Mouse (Mus musculus): ENCODE results near the gene Kidins220. TPM values are rescaled to one million over a fixed set of nuclear protein-coding genes. Genes with fewer than 3 reads are reported as not detected.
A peak's percentile ranks its signal among the peaks of the same experiment; 100 is the strongest.

Gene Kidins220
- total and polyA plus RNA-seq, 2 experiments from 2014 or later = 104 to 295 TPM

- TF ChIP-seq CTCF (IDR thresholded peaks at IDR 0.05) = no peak
- no peaks in the 10 kb centered on the region for H3K27me3 ChIP-seq (ENCODE audit: insufficient read depth, low read length)
- no peak for DNase-seq (ENCODE audit: low spot score)
- no peaks in the 10 kb centered on the region for H3K9me3 ChIP-seq (ENCODE audit: low read length)
- H3K4me1 ChIP-seq (ENCODE audit: insufficient read depth, low read length) = no peaks in the 10 kb centered on the region
- no peak overlapping the region for H3K4me3 ChIP-seq (ENCODE audit: low read depth, low read length)
- no peak overlapping the region for H3K27ac ChIP-seq (ENCODE audit: low read depth, low read length)
- H3K4me2 ChIP-seq (ENCODE audit: low read depth, low read length, poor library complexity, severe bottlenecking) = no peak overlapping the region
- H3K36me3 ChIP-seq (ENCODE audit: insufficient read depth, low read length) = peaks cover 14% of the 10 kb centered on the region
- ATAC-seq (ENCODE audit: low FRiP score) = no peak
- H3K9ac ChIP-seq (replicated peaks; ENCODE audit: low read length, poor library complexity, severe bottlenecking) = no peak overlapping the region
- WGBS = 88% methylated on average over 4 of the region's 4 CpGs
These were observed 31.3 kb upstream of the Kidins220 start for GRCm38 (mm10) chr12:24943427-24943826.

DNA sequence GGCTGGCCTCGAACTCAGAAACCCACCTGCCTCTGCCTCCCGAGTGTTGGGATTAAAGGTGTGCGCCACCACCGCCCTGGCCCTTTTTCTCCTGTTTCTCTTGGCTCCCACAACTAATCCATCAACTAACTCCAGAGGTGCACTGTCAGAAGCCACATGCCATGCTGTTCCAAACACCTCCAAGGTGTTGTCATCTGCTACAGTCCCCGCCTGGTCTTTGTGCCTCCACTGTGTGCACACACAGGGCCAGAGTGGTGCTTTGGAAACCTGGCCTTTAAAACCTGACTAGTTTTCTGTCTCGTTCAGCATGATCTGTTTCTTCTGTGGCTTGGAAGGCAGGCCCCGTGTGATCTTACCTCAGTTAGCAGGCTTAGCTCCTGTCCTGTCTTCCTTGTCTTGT is 30.1 kb upstream of the Kidins220 start:
- no peak for TF ChIP-seq CTCF (IDR thresholded peaks at IDR 0.05)
- Histone ChIP-seq H3K4me3 (ENCODE audit: low read depth, low read length) (no peak overlapping the region), H3K4me2 (ENCODE audit: low read depth, low read length, poor library complexity, severe bottlenecking) (no peak overlapping the region), H3K9me3 (ENCODE audit: low read length) (no peaks in the 10 kb centered on the region), H3K27me3 (ENCODE audit: insufficient read depth, low read length) (no peaks in the 10 kb centered on the region), H3K27ac (ENCODE audit: low read depth, low read length) (no peak overlapping the region), H3K9ac (replicated peaks; ENCODE audit: low read length, poor library complexity, severe bottlenecking) (no peak overlapping the region), H3K4me1 (ENCODE audit: insufficient read depth, low read length) (no peaks in the 10 kb centered on the region), H3K36me3 (ENCODE audit: insufficient read depth, low read length) (peaks cover 12% of the 10 kb centered on the region)
- DNase-seq (ENCODE audit: low spot score) (no peak), ATAC-seq (ENCODE audit: low FRiP score) (no peak)
- WGBS = 93% methylated on average over 5 of the region's 7 CpGs

DNA sequence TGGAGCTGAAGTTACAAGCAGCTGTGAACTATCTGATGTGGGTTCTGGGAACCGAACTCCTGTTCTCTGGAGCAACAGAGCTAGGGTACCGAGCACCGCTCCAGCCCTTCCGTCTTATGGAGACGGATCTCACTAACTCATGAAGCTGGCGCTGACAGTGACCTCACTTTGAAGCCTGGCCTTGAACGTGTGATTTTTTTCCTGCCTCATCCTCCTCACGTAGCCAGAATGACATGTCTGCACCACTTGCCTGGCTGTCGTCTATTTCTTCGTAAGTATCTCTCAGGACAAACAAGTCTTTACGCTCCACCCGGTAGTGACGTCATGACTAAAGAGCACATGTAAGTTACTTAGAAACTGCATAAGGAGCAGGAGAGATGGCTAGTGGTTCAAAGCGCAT is 27.7 kb upstream of the Kidins220 start:
- DNase-seq (ENCODE audit: low spot score) (no peak), ATAC-seq (ENCODE audit: low FRiP score) (no peak)
- H3K27me3 ChIP-seq (ENCODE audit: insufficient read depth, low read length) = no peaks in the 10 kb centered on the region
- TF ChIP-seq CTCF (IDR thresholded peaks at IDR 0.05) = no peak
- no peak overlapping the region for H3K27ac ChIP-seq (ENCODE audit: low read depth, low read length)
- H3K9me3 ChIP-seq (ENCODE audit: low read length) = no peaks in the 10 kb centered on the region
- H3K36me3 ChIP-seq (ENCODE audit: insufficient read depth, low read length) = peaks cover 10% of the 10 kb centered on the region
- H3K4me1 ChIP-seq (ENCODE audit: insufficient read depth, low read length) = no peaks in the 10 kb centered on the region
- H3K9ac ChIP-seq (replicated peaks; ENCODE audit: low read length, poor library complexity, severe bottlenecking) = no peak overlapping the region
- H3K4me2 ChIP-seq (ENCODE audit: low read depth, low read length, poor library complexity, severe bottlenecking) = no peak overlapping the region
- no peak overlapping the region for H3K4me3 ChIP-seq (ENCODE audit: low read depth, low read length)
- 94% methylated on average over 14 of the region's 14 CpGs for WGBS

- Histone ChIP-seq H3K27ac (ENCODE audit: low read depth, low read length) (no peak overlapping the region), H3K9ac (replicated peaks; ENCODE audit: low read length, poor library complexity, severe bottlenecking) (no peak overlapping the region), H3K27me3 (ENCODE audit: insufficient read depth, low read length) (no peaks in the 10 kb centered on the region), H3K36me3 (ENCODE audit: insufficient read depth, low read length) (peaks cover 10% of the 10 kb centered on the region), H3K9me3 (ENCODE audit: low read length) (no peaks in the 10 kb centered on the region), H3K4me1 (ENCODE audit: insufficient read depth, low read length) (no peaks in the 10 kb centered on the region), H3K4me2 (ENCODE audit: low read depth, low read length, poor library complexity, severe bottlenecking) (no peak overlapping the region), H3K4me3 (ENCODE audit: low read depth, low read length) (no peak overlapping the region)
- peak; percentile 81 for TF ChIP-seq CTCF (IDR thresholded peaks at IDR 0.05)
- WGBS = 64% methylated on average over 3 of the region's 3 CpGs
- ATAC-seq (ENCODE audit: low FRiP score) (no peak), DNase-seq (ENCODE audit: low spot score) (peak; percentile 79)
These were observed 26.4 kb upstream of the Kidins220 start for GRCm38 (mm10) chr12:24948344-24948743.

DNA sequence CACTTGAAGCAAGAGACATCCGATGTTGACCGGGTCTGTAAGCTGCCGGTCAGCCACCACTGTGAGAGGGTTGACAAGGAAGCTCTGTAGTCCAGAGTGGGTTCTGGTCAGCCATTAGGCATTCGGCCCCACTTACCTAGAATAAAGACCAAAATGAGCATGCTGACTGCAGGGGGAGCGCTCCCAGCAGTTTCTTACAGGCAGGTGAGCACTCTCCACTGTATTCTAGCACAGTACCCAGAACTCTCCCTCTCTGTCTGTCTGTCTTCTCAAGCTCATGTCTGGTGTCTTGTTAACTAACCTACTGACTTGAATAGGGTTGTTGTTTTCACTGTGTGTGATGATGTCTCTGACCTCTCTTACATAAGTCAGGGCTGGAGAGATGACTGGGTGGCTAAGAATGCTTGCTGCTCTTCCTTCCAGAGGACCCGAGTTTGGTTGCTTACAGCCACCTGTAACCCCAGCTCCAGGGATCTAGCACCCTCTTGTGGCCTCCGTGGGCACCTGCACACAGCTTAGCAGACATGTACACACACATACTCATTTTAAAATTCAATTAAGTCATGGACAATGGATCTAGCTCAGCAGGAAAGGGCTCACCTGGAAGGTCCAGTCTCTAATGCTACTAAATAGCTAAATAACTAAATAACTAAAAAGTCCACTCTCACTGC is 24.2 kb upstream of the Kidins220 start:
- WGBS = 89% methylated on average over 7 of the region's 7 CpGs
- peak; percentile 68 for TF ChIP-seq CTCF (IDR thresholded peaks at IDR 0.05)
- DNase-seq (ENCODE audit: low spot score) = peak; percentile 18

GRCm38 (mm10) chr12:24952147-24952546 is 22.6 kb upstream of the Kidins220 start:
- peak; percentile 70; the same call in 1 of the 2 replicates for ATAC-seq (ENCODE audit: low FRiP score)
- 66% methylated on average over 6 of the region's 6 CpGs for WGBS
- H3K36me3 ChIP-seq (ENCODE audit: insufficient read depth, low read length) = peaks cover 26% of the 10 kb centered on the region

More for the DNA sequence above, 24.2 kb upstream of the Kidins220 start:
- H3K4me3 ChIP-seq (ENCODE audit: low read depth, low read length) = no peak overlapping the region
- no peak for ATAC-seq (ENCODE audit: low FRiP score)
- H3K9me3 ChIP-seq (ENCODE audit: low read length) = no peaks in the 10 kb centered on the region
- H3K27me3 ChIP-seq (ENCODE audit: insufficient read depth, low read length) = no peaks in the 10 kb centered on the region
- H3K36me3 ChIP-seq (ENCODE audit: insufficient read depth, low read length) = peaks cover 24% of the 10 kb centered on the region
- H3K4me2 ChIP-seq (ENCODE audit: low read depth, low read length, poor library complexity, severe bottlenecking) = no peak overlapping the region
- no peak overlapping the region for H3K27ac ChIP-seq (ENCODE audit: low read depth, low read length)
- no peaks in the 10 kb centered on the region for H3K4me1 ChIP-seq (ENCODE audit: insufficient read depth, low read length)
- H3K9ac ChIP-seq (replicated peaks; ENCODE audit: low read length, poor library complexity, severe bottlenecking) = no peak overlapping the region

More at GRCm38 (mm10) chr12:24952147-24952546, 22.6 kb upstream of the Kidins220 start:
- no peaks in the 10 kb centered on the region for H3K27me3 ChIP-seq (ENCODE audit: insufficient read depth, low read length)
- H3K9me3 ChIP-seq (ENCODE audit: low read length) = no peaks in the 10 kb centered on the region
- no peak overlapping the region for H3K27ac ChIP-seq (ENCODE audit: low read depth, low read length)
- TF ChIP-seq CTCF (IDR thresholded peaks at IDR 0.05) = peak; percentile 93
- no peak overlapping the region for H3K4me3 ChIP-seq (ENCODE audit: low read depth, low read length)
- no peak overlapping the region for H3K4me2 ChIP-seq (ENCODE audit: low read depth, low read length, poor library complexity, severe bottlenecking)
- H3K9ac ChIP-seq (replicated peaks; ENCODE audit: low read length, poor library complexity, severe bottlenecking) = no peak overlapping the region
- DNase-seq (ENCODE audit: low spot score) = peak; percentile 66
- H3K4me1 ChIP-seq (ENCODE audit: insufficient read depth, low read length) = no peaks in the 10 kb centered on the region
